Mouse (Mus musculus) megakaryocyte, embryonic 14.5 days (primary cell): ENCODE measurements around the gene Hexb.

Experiments
- FLI1 ChIP-seq: IDR thresholded peaks from 2 replicates; pipeline ENCODE4 v1.6.1; 2012; ENCODE audit warnings: low read length, inconsistent platforms, mixed read lengths
- GATA1 ChIP-seq: IDR thresholded peaks from 3 replicates; pipeline ENCODE4 v1.6.1; 2012; ENCODE audit warnings: mixed read lengths, low read length, inconsistent platforms, borderline replicate concordance

DNA sequence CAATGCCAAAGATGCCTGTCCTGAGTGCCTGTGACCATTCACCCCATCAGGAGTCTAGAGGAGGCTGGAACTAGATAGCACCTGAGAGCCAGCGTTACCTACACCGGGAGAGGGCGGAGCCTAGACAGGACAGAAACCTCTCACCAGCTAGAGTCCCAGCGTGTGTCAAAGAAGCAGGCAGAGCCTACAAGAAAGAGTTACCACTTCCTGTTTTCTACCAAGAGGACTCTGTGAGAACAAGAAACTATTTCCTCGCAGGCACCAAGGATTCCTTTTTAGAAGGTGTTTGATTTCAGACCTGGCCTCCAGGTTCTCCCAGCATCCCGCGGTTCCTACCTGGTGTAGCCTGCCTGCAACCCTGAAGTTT lies 9.9 kb upstream of the Hexb start:
- no peak for TF ChIP-seq FLI1
- TF ChIP-seq GATA1: no peak
